Mouse (Mus musculus): ENCODE results near the gene Pnpla1. TPM values are rescaled to one million over a fixed set of nuclear protein-coding genes. Genes with fewer than 3 reads are reported as not detected.
"Not testable (repeated sequence)": the region's sequence is repeated elsewhere in the genome, so short reads cannot be mapped to it uniquely, and the experiment has no call there.

Pnpla1 gene
- polyA plus RNA-seq (2014; fragmentation: Nextera tagmentation; extraction: Ambion mirVana), result not detected in 2 replicates

DNA sequence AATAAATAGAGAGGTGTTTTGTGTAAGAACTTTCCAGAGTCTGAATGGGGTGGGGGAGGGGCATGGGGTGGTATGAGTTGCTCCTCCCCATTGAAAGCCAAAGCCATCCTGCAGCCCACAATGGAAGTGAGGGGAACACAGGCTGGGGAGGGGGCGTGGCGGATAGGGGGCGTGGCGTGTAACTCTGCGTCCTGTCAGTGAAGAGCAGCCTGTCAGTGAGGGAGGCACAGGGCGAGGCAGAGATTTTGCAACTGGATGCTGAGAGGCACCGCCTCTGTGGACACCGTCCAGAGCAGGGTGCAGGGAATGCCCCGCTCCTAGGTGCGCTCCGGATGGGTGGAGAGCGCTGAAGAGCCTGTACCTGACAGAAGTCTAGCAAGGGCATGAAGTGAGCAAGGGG, at the start of gene Pnpla1:
Gene Pnpla1, plus strand, starts transcription at position 207 of the 400 bp plus-strand sequence.
- WGBS, result 30% methylated on average over 12 of the region's 12 CpGs
- DNase-seq (ENCODE audit: low spot score) (no peak), ATAC-seq (ENCODE audit: insufficient read depth, low FRiP score, low TSS enrichment) (no peak)
- no peaks in the 10 kb centered on the region for H3K27me3 ChIP-seq (ENCODE audit: control insufficient read depth, insufficient read depth, low read length)
- no peak within 1 kb of the TSS for H3K9ac ChIP-seq (ENCODE audit: low read length)
- H3K36me3 ChIP-seq (ENCODE audit: control insufficient read depth, insufficient read depth, low read length), result no peaks in the 10 kb centered on the region
- no peak within 1 kb of the TSS for H3K4me2 ChIP-seq (ENCODE audit: low read depth)
- no peak within 1 kb of the TSS for H3K4me3 ChIP-seq (ENCODE audit: low read depth, low read length)
- H3K9me3 ChIP-seq (ENCODE audit: control insufficient read depth, low read length), result 0 out of 2 replicates have a peak, but pooled peaks cover 2% of the 10 kb centered on the region
- H3K4me1 ChIP-seq (ENCODE audit: control insufficient read depth, insufficient read depth, low read length), result no peaks in the 10 kb centered on the region
- H3K27ac ChIP-seq (ENCODE audit: low read depth, low read length), result no peak within 1 kb of the TSS

DNA sequence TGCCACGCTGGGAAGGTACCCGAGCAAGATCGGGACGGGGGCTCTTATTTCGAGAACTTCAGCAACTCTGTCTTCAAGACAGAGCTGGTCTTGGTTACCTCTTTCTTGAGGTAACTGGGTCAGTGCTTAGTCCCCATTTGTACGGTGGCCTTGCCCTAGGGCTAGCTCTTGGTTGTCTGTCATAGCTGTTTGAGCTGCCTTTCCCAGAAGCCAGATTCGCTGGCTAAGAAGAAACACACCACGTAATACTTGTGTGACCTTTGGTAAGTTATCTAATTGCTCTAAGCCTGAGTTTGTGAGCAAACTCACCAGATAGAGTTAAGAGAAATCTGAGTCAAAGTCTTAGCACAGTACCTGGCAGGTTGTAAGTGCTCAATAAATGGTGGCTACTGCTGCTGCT, 49.5 kb upstream of the Pnpla1 start:
- DNase-seq (ENCODE audit: low spot score) (no peak), ATAC-seq (ENCODE audit: insufficient read depth, low FRiP score, low TSS enrichment) (no peak)
- WGBS, result 97% methylated on average over 8 of the region's 8 CpGs
- H3K36me3 ChIP-seq (ENCODE audit: control insufficient read depth, insufficient read depth, low read length), result peaks cover 16% of the 10 kb centered on the region
- H3K9me3 ChIP-seq (ENCODE audit: control insufficient read depth, low read length), result no peaks in the 10 kb centered on the region
- H3K9ac ChIP-seq (ENCODE audit: low read length), result no peak overlapping the region
- no peak overlapping the region for H3K4me3 ChIP-seq (ENCODE audit: low read depth, low read length)
- H3K4me2 ChIP-seq (ENCODE audit: low read depth), result no peak overlapping the region
- H3K27me3 ChIP-seq (ENCODE audit: control insufficient read depth, insufficient read depth, low read length), result no peaks in the 10 kb centered on the region
- no peaks in the 10 kb centered on the region for H3K4me1 ChIP-seq (ENCODE audit: control insufficient read depth, insufficient read depth, low read length)
- no peak overlapping the region for H3K27ac ChIP-seq (ENCODE audit: low read depth, low read length)

DNA sequence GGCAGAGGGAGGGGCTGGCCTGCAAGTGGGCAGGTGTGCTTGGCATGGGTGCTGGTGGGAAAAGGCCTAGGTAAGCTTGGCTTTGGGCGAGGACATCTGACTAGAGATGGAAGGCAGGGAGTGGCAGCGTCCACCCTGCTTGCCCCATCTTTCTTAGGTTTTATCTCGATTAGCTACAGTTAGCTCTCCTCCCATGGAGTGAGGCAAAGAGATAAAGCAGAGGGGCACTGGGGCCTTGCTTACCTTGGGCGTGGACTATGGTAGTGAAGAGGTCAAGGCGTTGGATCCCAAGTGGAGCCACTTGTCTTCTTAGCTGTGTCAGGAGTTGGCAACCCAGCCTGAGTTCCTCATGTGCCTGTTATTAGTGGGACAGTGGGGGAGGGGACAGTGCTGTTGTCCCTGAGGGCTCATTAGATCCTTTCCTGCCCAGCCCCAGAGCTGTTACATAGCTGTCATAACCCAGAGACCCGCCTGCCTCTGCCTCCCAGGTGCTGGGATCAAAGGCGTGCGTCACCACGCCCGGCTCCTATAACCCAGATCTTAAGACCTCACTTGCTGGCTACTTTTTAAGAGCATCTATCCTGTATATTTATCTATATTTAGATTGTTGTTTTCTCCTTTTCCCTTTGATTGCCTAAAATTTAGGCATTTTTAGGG, 48.9 kb upstream of the Pnpla1 start:
- Histone ChIP-seq H3K9me3 (ENCODE audit: control insufficient read depth, low read length) (no peaks in the 10 kb centered on the region), H3K4me1 (ENCODE audit: control insufficient read depth, insufficient read depth, low read length) (no peaks in the 10 kb centered on the region), H3K4me2 (ENCODE audit: low read depth) (no peak overlapping the region), H3K27ac (ENCODE audit: low read depth, low read length) (no peak overlapping the region), H3K9ac (ENCODE audit: low read length) (no peak overlapping the region), H3K36me3 (ENCODE audit: control insufficient read depth, insufficient read depth, low read length) (peaks cover 18% of the 10 kb centered on the region), H3K27me3 (ENCODE audit: control insufficient read depth, insufficient read depth, low read length) (no peaks in the 10 kb centered on the region), H3K4me3 (ENCODE audit: low read depth, low read length) (no peak overlapping the region)
- DNase-seq (ENCODE audit: low spot score), result no peak
- WGBS, result 97% methylated on average over 10 of the region's 10 CpGs
- no peak for ATAC-seq (ENCODE audit: insufficient read depth, low FRiP score, low TSS enrichment)

DNA sequence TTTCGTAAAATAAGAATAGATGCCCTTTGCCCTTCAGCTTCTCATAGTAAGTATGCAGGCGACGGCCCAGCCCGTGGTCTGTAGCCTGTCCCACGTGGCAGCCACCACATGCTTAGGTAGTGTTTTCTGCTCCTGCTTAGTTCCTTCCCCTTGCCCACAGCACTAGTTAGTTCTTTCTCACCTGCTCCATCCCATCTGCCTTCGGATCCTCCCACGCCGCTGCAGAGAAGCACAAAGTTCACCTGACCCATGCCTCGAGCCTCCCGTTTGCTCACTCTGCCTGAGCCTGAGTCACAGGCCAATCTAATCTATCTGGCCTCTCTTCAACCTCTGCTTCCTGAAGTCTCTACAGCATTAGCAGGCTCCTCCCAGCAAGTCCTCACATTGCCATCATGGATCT, 45.9 kb upstream of the Pnpla1 start:
- no peak for ATAC-seq (ENCODE audit: insufficient read depth, low FRiP score, low TSS enrichment)
- H3K4me1 ChIP-seq (ENCODE audit: control insufficient read depth, insufficient read depth, low read length), result no peaks in the 10 kb centered on the region
- no peaks in the 10 kb centered on the region for H3K9me3 ChIP-seq (ENCODE audit: control insufficient read depth, low read length)
- 94% methylated on average over 10 of the region's 10 CpGs for WGBS
- DNase-seq (ENCODE audit: low spot score), result peak; percentile 1
- H3K9ac ChIP-seq (ENCODE audit: low read length), result no peak overlapping the region
- no peaks in the 10 kb centered on the region for H3K27me3 ChIP-seq (ENCODE audit: control insufficient read depth, insufficient read depth, low read length)
- H3K27ac ChIP-seq (ENCODE audit: low read depth, low read length), result no peak overlapping the region
- no peak overlapping the region for H3K4me2 ChIP-seq (ENCODE audit: low read depth)
- H3K36me3 ChIP-seq (ENCODE audit: control insufficient read depth, insufficient read depth, low read length), result peaks cover 18% of the 10 kb centered on the region
- no peak overlapping the region for H3K4me3 ChIP-seq (ENCODE audit: low read depth, low read length)

DNA sequence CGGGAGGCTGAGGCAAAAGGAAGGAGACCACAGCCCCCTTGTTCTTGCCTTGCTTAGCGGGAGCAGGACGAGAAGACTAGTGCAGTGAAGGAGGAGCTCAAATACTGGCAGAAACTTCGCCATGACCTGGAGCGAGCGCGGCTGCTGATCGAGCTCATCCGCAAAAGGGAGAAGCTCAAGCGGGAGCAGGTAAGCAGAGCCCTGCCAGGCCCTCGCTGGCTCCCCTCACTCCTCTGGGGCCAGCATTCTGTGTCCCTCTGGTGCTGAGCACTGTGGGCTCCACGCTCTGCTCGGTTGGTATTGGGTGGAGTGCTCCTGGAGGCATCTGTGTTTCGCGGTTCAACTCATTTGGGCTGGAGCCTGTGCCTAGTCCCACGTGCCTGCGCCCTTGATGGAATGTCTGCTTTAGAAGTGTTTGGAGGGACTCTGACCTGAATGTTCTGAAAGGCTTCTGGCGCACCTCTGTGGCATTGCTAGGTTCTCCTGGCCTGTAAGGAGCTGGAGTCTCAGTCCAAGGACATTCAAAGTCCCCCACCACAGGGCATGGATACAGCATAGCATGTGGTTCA, 43.6 kb upstream of the Pnpla1 start:
- Histone ChIP-seq H3K4me2 (ENCODE audit: low read depth) (no peak overlapping the region), H3K27ac (ENCODE audit: low read depth, low read length) (no peak overlapping the region), H3K9ac (ENCODE audit: low read length) (no peak overlapping the region), H3K4me3 (ENCODE audit: low read depth, low read length) (no peak overlapping the region), H3K36me3 (ENCODE audit: control insufficient read depth, insufficient read depth, low read length) (peaks cover 31% of the 10 kb centered on the region), H3K4me1 (ENCODE audit: control insufficient read depth, insufficient read depth, low read length) (no peaks in the 10 kb centered on the region), H3K9me3 (ENCODE audit: control insufficient read depth, low read length) (no peaks in the 10 kb centered on the region), H3K27me3 (ENCODE audit: control insufficient read depth, insufficient read depth, low read length) (no peaks in the 10 kb centered on the region)
- DNase-seq (ENCODE audit: low spot score) (peak; percentile 4), ATAC-seq (ENCODE audit: insufficient read depth, low FRiP score, low TSS enrichment) (no peak)
- 89% methylated on average over 15 of the region's 18 CpGs for WGBS

DNA sequence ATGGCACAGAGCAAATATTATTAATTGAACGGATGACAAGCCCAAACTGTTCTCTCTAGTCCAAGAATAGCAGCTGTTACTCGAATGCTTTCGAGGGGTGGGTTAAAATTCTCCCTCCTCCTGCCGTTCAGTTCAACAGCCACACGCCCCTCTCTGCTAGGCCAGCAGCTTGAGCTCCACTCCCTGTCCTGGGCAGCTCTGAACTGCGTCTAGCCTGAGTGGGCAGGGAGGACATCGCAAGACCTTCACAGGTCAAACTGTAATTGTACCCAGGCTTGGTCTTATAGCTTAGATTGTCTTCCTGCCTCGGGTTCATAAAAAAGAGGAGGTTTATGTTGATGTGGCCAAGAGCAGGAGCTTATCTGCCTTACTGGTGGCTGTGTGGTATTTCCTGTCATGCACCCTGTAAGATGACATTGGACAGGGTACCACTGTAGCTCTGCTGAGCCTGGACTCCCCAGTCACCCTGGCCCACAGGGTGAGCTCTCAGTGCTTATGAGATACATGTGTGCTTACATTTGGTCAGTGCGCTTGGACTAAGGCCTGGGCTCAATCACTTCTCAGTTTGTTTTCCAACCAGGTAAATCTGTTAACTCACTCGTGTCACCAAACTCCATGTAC, 42.7 kb upstream of the Pnpla1 start:
- DNase-seq (ENCODE audit: low spot score) (no peak), ATAC-seq (ENCODE audit: insufficient read depth, low FRiP score, low TSS enrichment) (no peak)
- H3K9ac ChIP-seq (ENCODE audit: low read length), result no peak overlapping the region
- no peak overlapping the region for H3K4me3 ChIP-seq (ENCODE audit: low read depth, low read length)
- H3K4me2 ChIP-seq (ENCODE audit: low read depth), result no peak overlapping the region
- H3K4me1 ChIP-seq (ENCODE audit: control insufficient read depth, insufficient read depth, low read length), result no peaks in the 10 kb centered on the region
- H3K27ac ChIP-seq (ENCODE audit: low read depth, low read length), result no peak overlapping the region
- peaks cover 31% of the 10 kb centered on the region for H3K36me3 ChIP-seq (ENCODE audit: control insufficient read depth, insufficient read depth, low read length)
- H3K27me3 ChIP-seq (ENCODE audit: control insufficient read depth, insufficient read depth, low read length), result no peaks in the 10 kb centered on the region
- no peaks in the 10 kb centered on the region for H3K9me3 ChIP-seq (ENCODE audit: control insufficient read depth, low read length)
- 89% methylated on average over 10 of the region's 10 CpGs for WGBS

DNA sequence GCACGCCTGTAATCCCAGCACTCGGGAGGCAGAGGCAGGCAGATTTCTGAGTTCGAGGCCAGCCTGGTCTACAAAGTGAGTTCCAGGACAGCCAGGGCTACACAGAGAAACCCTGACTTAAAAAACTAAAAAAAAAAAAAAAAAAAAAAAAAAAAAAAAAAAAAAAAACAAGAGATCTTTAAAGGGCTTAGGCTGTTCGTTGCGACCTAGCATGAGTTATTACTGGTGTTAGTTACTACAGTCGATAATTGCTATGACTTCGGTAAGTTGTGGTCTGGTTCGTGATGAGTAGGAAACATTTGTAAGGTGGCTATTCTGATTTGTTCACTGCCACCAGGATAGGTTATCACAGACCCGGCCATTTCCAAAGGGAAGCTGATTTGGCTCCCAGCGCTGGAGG, 41.9 kb upstream of the Pnpla1 start:
- not testable (repeated sequence) for H3K4me3 ChIP-seq (ENCODE audit: low read depth, low read length); H3K9me3 ChIP-seq (ENCODE audit: control insufficient read depth, low read length); H3K4me2 ChIP-seq (ENCODE audit: low read depth); ATAC-seq (ENCODE audit: insufficient read depth, low FRiP score, low TSS enrichment); H3K4me1 ChIP-seq (ENCODE audit: control insufficient read depth, insufficient read depth, low read length); H3K27ac ChIP-seq (ENCODE audit: low read depth, low read length); DNase-seq (ENCODE audit: low spot score); H3K9ac ChIP-seq (ENCODE audit: low read length); H3K27me3 ChIP-seq (ENCODE audit: control insufficient read depth, insufficient read depth, low read length)
- 94% methylated on average over 10 of the region's 10 CpGs for WGBS
- peaks cover 37% of the 10 kb centered on the region for H3K36me3 ChIP-seq (ENCODE audit: control insufficient read depth, insufficient read depth, low read length)

DNA sequence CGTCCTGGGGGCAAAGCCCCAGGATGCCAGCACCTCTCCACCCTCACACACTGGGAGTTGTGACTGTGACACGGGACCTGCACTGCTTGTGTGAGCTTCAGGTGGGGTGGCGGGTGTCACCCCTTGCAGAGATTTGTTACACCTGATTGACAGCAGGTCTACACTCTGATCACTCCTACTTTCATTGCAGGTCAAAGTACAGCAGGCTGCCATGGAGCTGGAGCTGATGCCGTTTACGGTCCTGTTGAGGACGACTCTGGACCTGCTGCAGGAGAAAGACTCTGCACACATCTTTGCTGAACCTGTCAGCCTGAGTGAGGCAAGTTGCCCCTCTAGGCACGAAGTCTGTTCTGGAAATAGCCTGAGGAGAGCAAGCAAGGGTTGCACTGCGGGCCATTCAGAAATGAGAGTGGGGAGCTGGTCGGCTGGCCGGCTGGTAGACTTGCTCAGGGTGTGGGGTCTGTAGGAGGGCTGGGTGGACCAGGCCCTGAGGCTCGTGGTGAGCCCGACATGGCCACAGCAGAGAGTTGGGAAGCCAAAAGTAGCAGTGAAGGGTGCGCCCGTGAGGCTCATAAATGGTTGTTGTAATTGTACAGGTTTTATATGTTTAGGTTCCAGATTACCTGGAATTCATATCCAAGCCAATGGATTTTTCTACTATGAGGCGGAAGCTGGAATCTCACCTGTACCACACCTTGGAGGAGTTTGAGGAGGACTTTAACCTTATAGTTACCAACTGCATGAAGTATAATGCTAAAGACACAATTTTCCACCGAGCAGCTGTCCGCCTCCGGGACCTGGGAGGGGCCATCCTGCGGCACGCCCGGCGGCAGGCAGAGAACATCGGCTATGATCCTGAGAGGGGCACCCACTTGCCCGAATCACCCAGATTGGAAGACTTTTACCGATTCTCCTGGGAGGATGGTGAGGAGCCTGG, 41.1 kb upstream of the Pnpla1 start:
- DNase-seq (ENCODE audit: low spot score) (no peak), ATAC-seq (ENCODE audit: insufficient read depth, low FRiP score, low TSS enrichment) (no peak)
- Histone ChIP-seq H3K4me1 (ENCODE audit: control insufficient read depth, insufficient read depth, low read length) (no peaks in the 10 kb centered on the region), H3K27me3 (ENCODE audit: control insufficient read depth, insufficient read depth, low read length) (no peaks in the 10 kb centered on the region), H3K9me3 (ENCODE audit: control insufficient read depth, low read length) (no peaks in the 10 kb centered on the region), H3K9ac (ENCODE audit: low read length) (no peak overlapping the region), H3K4me2 (ENCODE audit: low read depth) (no peak overlapping the region), H3K27ac (ENCODE audit: low read depth, low read length) (no peak overlapping the region), H3K4me3 (ENCODE audit: low read depth, low read length) (no peak overlapping the region), H3K36me3 (ENCODE audit: control insufficient read depth, insufficient read depth, low read length) (peaks cover 44% of the 10 kb centered on the region)
- 94% methylated on average over 25 of the region's 25 CpGs for WGBS
